Mouse (Mus musculus) CH12.LX (cell line): ENCODE results near the gene Trmt61a.

Source experiments
- BHLHE40 ChIP-seq: IDR thresholded peaks from 2 replicates; pipeline ENCODE4 v1.6.1; 2011; ENCODE audit warnings: mild to moderate bottlenecking, low read depth, low read length, improper control_type of control experiment
- CTCF ChIP-seq, 2 experiments: IDR thresholded peaks in 1 of 2; conservative IDR thresholded peaks in 1 of 2; 2 replicates each; pipeline ENCODE4 v1.5.1; 2011 to 2012; ENCODE audit warnings: low read depth in 2 of 2, low read length in 2 of 2, improper control_type of control experiment in 1 of 2, inconsistent platforms in 1 of 2, mild to moderate bottlenecking in 1 of 2, moderate library complexity in 1 of 2
- ELF1 ChIP-seq: IDR thresholded peaks from 2 replicates; pipeline ENCODE4 v1.6.1; 2014; ENCODE audit warnings: low read depth, mild to moderate bottlenecking, inconsistent platforms, low read length, improper control_type of control experiment
- EP300 ChIP-seq: IDR thresholded peaks from 2 replicates; pipeline ENCODE4 v1.6.1; 2011; ENCODE audit warnings: low read length, improper control_type of control experiment
- MAZ ChIP-seq: IDR thresholded peaks from 2 replicates; pipeline ENCODE4 v1.6.1; 2012; ENCODE audit warnings: low read depth, mild to moderate bottlenecking, inconsistent platforms, low read length, improper control_type of control experiment, moderate library complexity
- MXI1 ChIP-seq: IDR thresholded peaks from 2 replicates; pipeline ENCODE4 v1.6.1; 2011; ENCODE audit warnings: mild to moderate bottlenecking, low read depth, low read length, improper control_type of control experiment
- NRF1 ChIP-seq: IDR thresholded peaks from 2 replicates; pipeline ENCODE4 v1.6.1; 2014; ENCODE audit warnings: low read depth, mild to moderate bottlenecking, inconsistent platforms, low read length, improper control_type of control experiment, moderate library complexity
- POLR2A ChIP-seq: IDR thresholded peaks from 2 replicates; pipeline ENCODE4 v1.6.1; 2011; ENCODE audit warnings: low read depth, mild to moderate bottlenecking, improper control_type of control experiment, low read length
- SIN3A ChIP-seq: IDR thresholded peaks from 2 replicates; pipeline ENCODE4 v1.6.1; 2012; ENCODE audit warnings: low read length, improper control_type of control experiment, inconsistent platforms
- SMC3 ChIP-seq: IDR thresholded peaks from 2 replicates; pipeline ENCODE4 v1.6.1; 2011; ENCODE audit warnings: low read depth, low read length, improper control_type of control experiment
- ZKSCAN1 ChIP-seq: IDR thresholded peaks from 2 replicates; pipeline ENCODE4 v1.6.1; 2012; ENCODE audit warnings: low read depth, inconsistent platforms, low read length, improper control_type of control experiment, borderline replicate concordance

DNA sequence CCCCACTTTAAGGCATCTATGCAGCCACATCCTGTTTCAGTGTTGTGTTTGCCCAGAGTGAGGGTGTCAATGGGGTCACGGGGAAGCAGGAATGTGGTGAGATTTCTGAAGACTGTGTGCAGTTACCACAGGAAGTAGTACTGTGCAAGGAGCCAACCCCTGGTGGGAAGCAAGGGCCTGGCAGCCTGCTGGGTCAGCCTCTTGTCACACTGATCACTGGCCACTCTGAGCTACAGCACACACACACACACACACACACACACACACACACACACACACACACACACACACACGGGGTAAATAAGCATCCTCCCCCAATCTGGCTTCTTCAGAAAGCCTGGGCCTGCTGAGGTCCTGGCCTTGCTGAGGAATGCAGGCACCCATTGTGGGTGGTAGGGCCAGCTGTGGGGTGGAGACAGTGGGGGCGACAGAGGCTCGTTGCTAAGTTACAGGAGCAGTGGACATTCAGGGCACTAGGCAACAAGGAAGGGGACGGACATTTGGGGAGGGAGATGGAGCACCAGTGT, 13.5 kb downstream of the Trmt61a start:
- no peak for TF ChIP-seq CTCF (conservative IDR thresholded peaks at IDR 0.05 in 1 of 2, IDR thresholded peaks at IDR 0.05 in 1 of 2; ENCODE audit: low read depth in 2 of 2, low read length in 2 of 2)
- TF ChIP-seq POLR2A: no peak
- TF ChIP-seq SMC3: no peak
- no peak for TF ChIP-seq MAZ
- TF ChIP-seq ZKSCAN1: no peak
- no peak for TF ChIP-seq EP300
- TF ChIP-seq NRF1: no peak
- TF ChIP-seq SIN3A: no peak
- no peak for TF ChIP-seq BHLHE40
- no peak for TF ChIP-seq ELF1
- no peak for TF ChIP-seq MXI1
